Mouse (Mus musculus) olfactory bulb, adult 2 months (tissue): ENCODE measurements around the gene Acp6.

ENCODE experiments used
- CTCF ChIP-seq: fragments of 200-500 bp; IDR thresholded peaks from 2 replicates; pipeline ENCODE4 v1.5.1; 2012; ENCODE audit warnings: low read depth, mild to moderate bottlenecking, low read length, moderate library complexity; ENCODE audit not compliant: insufficient read depth
- POLR2A ChIP-seq: fragments of 200-500 bp; IDR thresholded peaks from 2 replicates; pipeline ENCODE4 v1.6.1; 2012; ENCODE audit warnings: mild to moderate bottlenecking, low read depth, low read length, moderate library complexity; ENCODE audit not compliant: insufficient read depth

DNA sequence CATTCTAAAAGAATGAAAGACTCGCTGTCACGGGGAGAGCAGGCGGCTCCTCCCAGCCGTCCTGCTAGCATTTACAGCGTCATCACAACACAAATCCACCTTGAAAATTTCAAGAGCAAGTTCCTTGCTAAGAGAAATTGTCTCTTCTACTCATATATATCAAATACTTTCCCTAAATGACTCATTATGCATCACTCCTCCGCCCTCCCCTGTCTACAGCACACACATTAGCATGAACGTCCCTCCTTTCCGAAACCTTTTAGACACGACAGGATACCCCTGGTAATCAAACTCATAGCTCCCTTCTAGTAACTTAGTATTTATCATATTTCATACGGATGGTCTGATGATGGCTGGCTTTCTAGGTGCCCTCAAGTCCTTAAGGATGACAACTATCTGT is 55.3 kb downstream of the Acp6 start:
- TF ChIP-seq CTCF: no peak
- no peak for TF ChIP-seq POLR2A
